Mouse (Mus musculus) small intestine, adult 2 months (tissue): ENCODE results near the gene Pdilt.

Source experiments
- CTCF ChIP-seq: fragments of 200-500 bp; IDR thresholded peaks from 2 replicates; pipeline ENCODE4 v1.5.1; 2012; ENCODE audit warnings: low read depth, mild to moderate bottlenecking, control low read depth, inconsistent platforms, low read length, moderate library complexity, mixed read lengths; ENCODE audit not compliant: insufficient replicate concordance, insufficient read length; ENCODE audit errors: extremely low read depth
- POLR2A ChIP-seq: fragments of 200-500 bp; IDR thresholded peaks from 2 replicates; pipeline ENCODE4 v1.6.1; 2012; ENCODE audit warnings: low read depth, mild to moderate bottlenecking, control low read depth, inconsistent platforms, low read length, moderate library complexity

DNA sequence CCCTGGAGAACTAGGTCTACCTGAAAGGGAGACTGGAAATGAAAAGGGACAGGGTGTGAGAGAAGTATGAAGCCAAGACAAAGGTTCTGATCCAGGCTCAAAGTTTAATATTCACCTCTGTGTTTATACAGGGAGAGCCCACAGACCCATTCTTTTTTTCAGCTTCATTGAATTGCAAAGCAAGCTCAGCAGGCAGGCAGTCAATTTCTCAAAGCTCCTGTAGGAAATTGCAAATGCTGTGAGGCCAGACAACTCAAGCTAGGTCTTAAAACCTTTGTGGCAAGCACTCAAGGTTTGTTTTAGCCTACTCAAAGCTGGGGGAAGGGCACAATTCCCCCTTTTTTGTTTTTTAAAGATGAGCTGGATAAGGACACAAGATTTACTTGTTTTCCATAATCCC lies 22.3 kb upstream of the Pdilt start:
- TF ChIP-seq CTCF, result no peak
- TF ChIP-seq POLR2A, result no peak
